Mouse (Mus musculus): ENCODE measurements around the gene Dnaaf2. TPM values are rescaled to one million over a fixed set of nuclear protein-coding genes. Genes with fewer than 3 reads are reported as not detected.

The Dnaaf2 gene
- polyA plus RNA-seq, 1 experiment from 2014 or later = 17.4 TPM

DNA sequence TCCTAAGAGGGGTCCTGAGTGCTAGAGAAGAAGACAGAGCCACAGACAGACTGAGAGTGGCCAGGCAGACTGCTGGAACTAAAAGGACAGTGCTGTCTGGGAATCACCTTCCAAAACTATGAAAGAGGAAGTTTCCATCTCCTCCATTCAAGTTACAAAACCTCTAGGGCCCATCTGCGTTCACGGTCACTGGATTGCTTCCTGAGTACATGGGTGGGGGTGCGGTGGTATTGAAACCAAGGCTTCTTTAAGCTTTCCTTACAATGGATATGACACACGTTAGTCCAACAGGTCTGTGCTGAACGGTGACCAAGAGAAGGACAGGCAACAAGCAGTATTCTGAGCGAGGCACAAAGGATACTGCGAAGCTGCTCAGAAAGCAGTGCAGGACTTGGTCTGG is 16.2 kb upstream of the Dnaaf2 start:
- Histone ChIP-seq H3K4me3 (replicated peaks) (no peak overlapping the region), H3K9me3 (no peaks in the 10 kb centered on the region), H3K4me2 (no peak overlapping the region), H3K4me1 (no peaks in the 10 kb centered on the region), H3K36me3 (replicated peaks) (peaks cover 61% of the 10 kb centered on the region), H3K27ac (no peak overlapping the region), H3K9ac (no peak overlapping the region), H3K27me3 (no peaks in the 10 kb centered on the region)
- no peak for ATAC-seq (ENCODE audit: low FRiP score)
- 94% methylated on average over 7 of the region's 7 CpGs for WGBS

DNA sequence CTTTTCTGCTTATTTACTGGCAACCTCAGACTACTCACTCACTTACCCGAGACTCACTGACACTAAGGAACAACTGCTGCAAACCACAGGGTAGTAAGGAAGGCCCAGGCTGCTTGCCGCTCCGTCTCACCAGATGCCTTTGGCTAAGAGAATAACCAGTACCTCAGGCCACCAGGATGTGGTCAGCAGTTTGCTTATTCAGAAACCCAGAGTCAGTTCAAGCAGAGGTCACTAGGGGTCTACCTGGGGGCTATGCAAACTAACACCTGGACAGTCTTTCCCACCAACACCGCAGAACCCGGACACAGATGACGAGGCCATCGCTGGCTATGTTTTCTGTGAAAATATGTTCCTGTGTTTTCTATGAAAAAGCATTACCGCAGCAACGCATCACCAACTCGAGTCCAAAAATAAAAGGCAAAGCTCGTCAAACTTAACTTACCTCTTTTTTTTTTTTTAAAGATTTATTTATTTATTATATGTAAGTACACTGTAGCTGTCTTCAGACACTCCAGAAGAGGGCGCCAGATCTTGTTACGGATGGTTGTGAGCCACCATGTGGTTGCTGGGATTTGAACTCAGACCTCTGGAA is 15.1 kb upstream of the Dnaaf2 start:
- no peak overlapping the region for H3K4me3 ChIP-seq (replicated peaks)
- H3K27me3 ChIP-seq = no peaks in the 10 kb centered on the region
- H3K27ac ChIP-seq = no peak overlapping the region
- 95% methylated on average over 13 of the region's 13 CpGs for WGBS
- ATAC-seq (ENCODE audit: low FRiP score) = no peak
- no peak overlapping the region for H3K4me2 ChIP-seq
- H3K4me1 ChIP-seq = no peaks in the 10 kb centered on the region
- no peak overlapping the region for H3K9ac ChIP-seq
- peaks cover 53% of the 10 kb centered on the region for H3K36me3 ChIP-seq (replicated peaks)
- no peaks in the 10 kb centered on the region for H3K9me3 ChIP-seq

DNA sequence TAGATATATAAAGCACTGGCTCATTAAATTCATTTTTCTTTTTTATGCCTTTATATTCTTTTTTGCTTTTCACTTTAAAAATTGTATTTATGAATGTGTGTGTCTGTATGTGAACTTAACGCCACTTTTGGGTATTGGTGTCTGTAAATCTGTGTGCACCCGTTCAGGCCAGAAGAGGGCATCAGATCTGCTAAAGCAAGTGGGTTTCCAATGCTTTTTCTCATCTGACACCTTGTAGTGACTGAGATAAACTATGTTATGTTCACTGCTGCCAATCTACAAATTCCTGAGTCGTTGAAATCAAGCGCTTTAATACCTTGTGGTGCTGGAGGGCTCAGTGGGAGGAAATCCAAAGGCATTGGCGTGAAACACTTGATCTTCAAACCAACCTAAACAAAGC is 12.8 kb upstream of the Dnaaf2 start:
- H3K36me3 ChIP-seq (replicated peaks) = peaks cover 63% of the 10 kb centered on the region
- no peak for ATAC-seq (ENCODE audit: low FRiP score)
- WGBS = 85% methylated on average over 5 of the region's 5 CpGs

DNA sequence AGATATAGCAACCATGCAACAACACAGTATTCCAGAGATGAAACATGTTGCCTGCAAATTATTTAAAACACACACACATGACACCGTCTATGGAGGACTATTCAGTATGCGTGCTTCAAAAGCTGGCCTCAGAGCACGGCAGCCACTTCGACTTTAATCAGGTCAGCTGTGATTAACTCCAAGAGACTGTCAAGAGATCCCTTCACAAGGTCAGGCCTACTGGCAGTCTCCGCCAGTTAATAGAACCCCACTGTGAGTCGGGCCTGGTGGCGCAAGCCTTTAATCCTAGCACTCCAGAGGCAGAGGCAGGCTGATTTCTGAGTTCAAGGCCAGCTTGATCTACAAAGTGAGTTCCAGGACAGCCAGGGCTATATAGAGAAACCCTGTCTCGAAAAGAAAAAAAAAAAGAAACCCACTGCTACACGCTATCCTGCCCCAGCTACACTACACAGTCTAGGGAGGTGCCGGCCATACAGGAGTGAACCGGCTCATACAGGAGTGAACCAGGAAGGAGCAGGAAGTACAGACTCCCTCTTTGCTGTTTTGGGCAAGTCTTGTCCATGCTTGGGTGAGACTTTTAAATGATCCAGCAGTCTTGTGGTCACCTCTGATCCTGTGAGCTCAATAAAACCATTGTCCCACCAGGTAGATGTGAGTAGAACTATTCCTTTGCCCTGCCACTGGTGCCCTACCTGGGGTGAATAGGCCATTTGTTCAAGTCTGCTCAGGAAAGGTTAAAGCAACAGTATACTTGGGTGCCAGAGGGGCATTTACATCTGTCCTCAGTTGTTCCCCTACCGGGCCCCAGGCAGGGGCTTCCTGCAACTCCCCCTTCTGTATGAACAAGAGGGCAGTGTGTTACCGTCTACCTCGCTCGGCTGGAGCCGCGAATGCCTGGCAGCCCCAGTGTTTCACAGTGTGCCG is 12.1 kb upstream of the Dnaaf2 start:
- no peak overlapping the region for H3K9ac ChIP-seq
- no peaks in the 10 kb centered on the region for H3K4me1 ChIP-seq
- WGBS = 90% methylated on average over 18 of the region's 18 CpGs
- H3K4me2 ChIP-seq = no peak overlapping the region
- ATAC-seq (ENCODE audit: low FRiP score) = no peak
- peaks cover 58% of the 10 kb centered on the region for H3K36me3 ChIP-seq (replicated peaks)
- H3K4me3 ChIP-seq (replicated peaks) = no peak overlapping the region
- no peaks in the 10 kb centered on the region for H3K9me3 ChIP-seq
- H3K27ac ChIP-seq = no peak overlapping the region
- no peaks in the 10 kb centered on the region for H3K27me3 ChIP-seq

More for the DNA sequence above, 12.8 kb upstream of the Dnaaf2 start:
- no peak overlapping the region for H3K9ac ChIP-seq
- no peak overlapping the region for H3K4me3 ChIP-seq (replicated peaks)
- no peaks in the 10 kb centered on the region for H3K4me1 ChIP-seq
- H3K27me3 ChIP-seq = no peaks in the 10 kb centered on the region
- no peak overlapping the region for H3K4me2 ChIP-seq
- H3K9me3 ChIP-seq = no peaks in the 10 kb centered on the region
- no peak overlapping the region for H3K27ac ChIP-seq

DNA sequence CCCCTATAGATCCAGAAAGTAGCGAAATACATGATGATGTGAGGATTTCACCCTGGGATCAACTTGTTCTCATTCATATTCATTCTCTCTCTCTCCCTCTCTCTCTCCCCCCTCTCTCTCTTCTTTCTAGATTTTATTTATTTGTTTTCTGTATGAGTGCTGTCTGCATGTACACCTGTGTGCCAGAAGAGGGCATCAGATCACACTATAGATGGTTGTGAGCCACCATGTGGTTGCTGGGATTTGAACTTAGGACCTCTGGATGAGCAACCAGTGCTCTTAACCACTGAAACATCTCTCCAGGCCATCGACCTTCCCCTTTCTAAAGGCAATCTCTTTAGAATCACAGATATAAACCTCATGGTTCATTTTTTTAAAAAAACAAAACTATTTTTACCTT is 10.3 kb upstream of the Dnaaf2 start:
- Histone ChIP-seq H3K27ac (no peak overlapping the region), H3K9me3 (no peaks in the 10 kb centered on the region), H3K4me3 (replicated peaks) (no peak overlapping the region), H3K4me1 (no peaks in the 10 kb centered on the region), H3K9ac (no peak overlapping the region), H3K4me2 (no peak overlapping the region), H3K36me3 (replicated peaks) (peaks cover 44% of the 10 kb centered on the region), H3K27me3 (no peaks in the 10 kb centered on the region)
- no peak for ATAC-seq (ENCODE audit: low FRiP score)
- 95% methylated on average over 2 of the region's 2 CpGs for WGBS

DNA sequence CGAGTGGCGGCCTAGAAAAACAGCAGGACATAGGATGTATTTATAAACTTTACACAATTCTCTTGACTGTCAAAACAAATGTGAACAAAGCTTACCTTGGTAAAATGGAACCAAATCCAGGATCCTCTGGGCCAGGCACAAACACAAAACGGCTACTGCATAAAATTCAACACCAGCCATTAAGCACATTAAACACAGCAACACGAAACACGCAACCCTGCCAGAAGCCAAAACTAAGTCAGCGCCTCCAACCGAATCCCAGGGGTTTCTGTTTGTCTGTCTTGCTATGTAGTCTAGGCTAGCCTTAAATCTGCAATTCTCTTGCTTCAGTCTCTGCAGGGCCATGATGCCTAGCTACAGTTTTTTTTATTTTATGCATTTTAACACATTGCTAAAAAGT is 9.7 kb upstream of the Dnaaf2 start:
- no peak overlapping the region for H3K4me3 ChIP-seq (replicated peaks)
- WGBS = 93% methylated on average over 7 of the region's 7 CpGs

DNA sequence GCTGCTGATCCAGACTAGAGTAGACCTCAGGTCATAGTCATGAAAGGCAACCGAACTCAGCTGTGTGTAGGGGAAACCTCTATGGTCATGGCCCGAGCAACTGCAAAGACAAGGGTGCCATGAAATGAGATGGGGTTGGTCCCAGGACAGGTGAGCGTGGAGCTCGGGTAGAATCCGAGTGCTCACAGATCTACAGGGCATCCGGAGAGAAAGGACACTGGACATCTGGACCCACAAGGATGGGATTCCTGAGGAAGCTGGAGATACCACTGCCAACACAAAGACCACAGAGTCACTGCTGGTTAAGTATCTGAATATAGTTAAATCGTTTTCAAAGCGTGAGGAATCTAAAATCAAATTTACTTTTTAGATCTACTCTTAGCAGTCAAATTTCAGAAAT is 9.2 kb upstream of the Dnaaf2 start:
- Histone ChIP-seq H3K27me3 (no peaks in the 10 kb centered on the region), H3K9me3 (no peaks in the 10 kb centered on the region), H3K27ac (no peak overlapping the region), H3K4me1 (no peaks in the 10 kb centered on the region), H3K9ac (no peak overlapping the region), H3K4me2 (no peak overlapping the region), H3K4me3 (replicated peaks) (no peak overlapping the region), H3K36me3 (replicated peaks) (peaks cover 41% of the 10 kb centered on the region)
- WGBS = 94% methylated on average over 8 of the region's 8 CpGs
- no peak for ATAC-seq (ENCODE audit: low FRiP score)

More for the DNA sequence above, 9.7 kb upstream of the Dnaaf2 start:
- no peak overlapping the region for H3K4me2 ChIP-seq
- no peak overlapping the region for H3K27ac ChIP-seq
- no peaks in the 10 kb centered on the region for H3K9me3 ChIP-seq
- no peak for ATAC-seq (ENCODE audit: low FRiP score)
- H3K36me3 ChIP-seq (replicated peaks) = peaks cover 40% of the 10 kb centered on the region
- H3K9ac ChIP-seq = no peak overlapping the region
- H3K4me1 ChIP-seq = no peaks in the 10 kb centered on the region
- no peaks in the 10 kb centered on the region for H3K27me3 ChIP-seq

DNA sequence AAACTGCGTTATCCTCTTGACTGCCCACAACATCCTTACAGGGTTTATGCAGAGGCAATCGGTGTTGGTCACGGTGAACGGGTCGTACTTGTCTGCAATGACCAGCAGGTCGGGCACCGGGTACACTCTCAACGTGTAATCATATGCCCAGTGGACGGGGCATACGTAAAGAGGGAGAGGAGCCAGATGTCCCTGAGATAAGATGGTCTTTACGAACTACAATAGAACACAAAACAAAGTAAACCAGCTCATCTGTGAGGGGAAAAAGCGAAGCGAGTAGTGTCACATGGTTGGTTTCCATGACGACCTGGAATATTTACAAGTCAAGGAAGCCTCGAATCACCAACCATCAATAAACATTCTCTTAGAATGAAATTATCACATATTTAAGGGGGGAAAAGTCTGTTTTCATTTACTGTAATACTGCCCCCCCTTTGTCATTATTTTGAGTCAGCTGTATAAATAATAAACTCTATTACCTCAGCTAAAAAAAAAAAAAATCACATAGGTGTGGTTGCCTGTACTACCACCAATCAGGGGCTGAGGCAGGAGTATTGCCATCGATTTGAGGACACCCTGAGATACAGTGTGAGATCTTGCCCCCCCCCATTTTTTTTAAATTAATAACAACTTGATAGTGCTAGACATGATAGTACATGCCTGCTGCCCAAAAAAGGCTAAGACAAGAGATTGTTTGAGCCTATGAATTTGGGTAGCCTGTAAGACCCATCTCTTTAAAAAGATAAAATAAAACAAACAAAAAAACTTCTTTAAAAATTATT is 6.0 kb upstream of the Dnaaf2 start, which contains the start of gene Gm49384:
Gene Gm49384, minus strand, starts transcription at position 216 of the 782 bp plus-strand sequence.
- 81% methylated on average over 16 of the region's 16 CpGs for WGBS
- Histone ChIP-seq H3K27me3 (no peaks in the 10 kb centered on the region), H3K9me3 (no peaks in the 10 kb centered on the region), H3K27ac (no peak within 1 kb of the TSS), H3K4me2 (no peak within 1 kb of the TSS), H3K4me1 (no peaks in the 10 kb centered on the region), H3K4me3 (replicated peaks) (no peak within 1 kb of the TSS), H3K9ac (no peak within 1 kb of the TSS), H3K36me3 (replicated peaks) (peaks cover 42% of the 10 kb centered on the region)
- peak; percentile 60; the same call in 1 of the 2 replicates for ATAC-seq (ENCODE audit: low FRiP score)

DNA sequence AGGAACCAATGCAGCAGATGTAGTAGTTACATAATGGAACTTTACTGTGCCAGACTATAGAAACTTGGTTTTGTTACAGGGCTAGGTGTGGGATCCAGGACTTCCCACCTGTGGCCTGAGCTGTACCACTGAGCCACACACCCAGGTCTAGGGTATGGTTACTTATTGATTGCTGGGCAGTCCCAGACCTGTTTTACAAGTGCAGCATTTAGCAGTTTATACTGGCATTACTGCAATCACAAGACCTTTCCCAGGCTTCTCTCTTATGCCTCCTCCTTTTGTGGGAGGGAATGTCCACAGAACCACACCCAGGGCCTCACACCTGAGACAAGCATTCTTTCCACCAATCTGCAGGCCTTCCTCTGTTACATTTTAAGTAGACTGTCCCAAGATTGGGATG is 756 bp upstream of the Dnaaf2 start:
- H3K36me3 ChIP-seq (replicated peaks) = peaks cover 27% of the 10 kb centered on the region
- H3K27ac ChIP-seq = no peak overlapping the region
- no peaks in the 10 kb centered on the region for H3K9me3 ChIP-seq
- no peak overlapping the region for H3K9ac ChIP-seq
- no peak for ATAC-seq (ENCODE audit: low FRiP score)
- no peak overlapping the region; the same call in 1 of the 2 replicates for H3K4me2 ChIP-seq
- no peaks in the 10 kb centered on the region for H3K27me3 ChIP-seq
- H3K4me1 ChIP-seq = peaks cover 21% of the 10 kb centered on the region
- H3K4me3 ChIP-seq (replicated peaks) = no peak overlapping the region

DNA sequence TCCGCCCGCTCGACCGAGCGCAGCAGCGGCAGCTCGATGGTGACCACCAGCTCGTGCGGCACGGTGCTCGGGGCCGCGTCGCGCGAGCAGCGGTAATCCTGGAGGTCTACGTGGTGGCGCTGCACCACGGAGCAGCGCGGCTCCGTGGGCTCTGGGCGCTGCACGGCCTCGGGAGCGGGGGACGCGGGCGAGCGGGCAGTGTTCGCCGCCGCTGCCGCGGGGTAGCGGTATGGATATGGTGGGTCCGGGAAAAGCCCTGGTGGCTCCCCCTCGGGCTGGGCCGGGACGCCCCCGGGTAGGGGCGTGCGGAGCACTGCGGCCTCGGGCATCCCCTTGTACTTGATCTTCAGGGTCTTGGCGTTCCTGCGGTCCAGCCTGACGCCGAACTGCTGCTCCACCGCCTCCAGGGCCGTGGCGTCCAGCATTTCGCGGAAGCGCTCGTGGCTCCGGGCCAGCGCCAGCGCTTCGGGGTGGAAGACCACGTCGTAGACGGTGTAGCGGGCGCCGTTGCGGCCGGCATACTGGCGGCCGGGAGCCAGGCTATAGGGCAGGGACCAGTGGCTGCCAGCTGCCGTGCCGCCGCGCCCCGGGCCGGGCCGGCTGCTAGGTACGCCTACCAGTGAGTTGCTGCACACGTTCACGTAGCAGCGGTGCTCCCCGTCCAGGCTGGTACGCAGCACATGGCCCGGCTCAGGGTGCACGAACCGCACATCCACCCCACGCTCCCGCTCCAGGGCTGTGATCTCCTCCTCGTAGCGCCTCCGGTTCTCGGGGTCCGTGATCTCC is 658 bp downstream of the Dnaaf2 start:
- peak overlapping the region; percentile 88 for H3K9ac ChIP-seq
- no peaks in the 10 kb centered on the region for H3K9me3 ChIP-seq
- H3K27me3 ChIP-seq = no peaks in the 10 kb centered on the region
- peak; percentile 78 for ATAC-seq (ENCODE audit: low FRiP score)
- WGBS = under 1% methylated on average over 94 of the region's 94 CpGs
- peak overlapping the region; percentile 93 for H3K4me3 ChIP-seq (replicated peaks)
- H3K4me1 ChIP-seq = peaks cover 21% of the 10 kb centered on the region
- peak overlapping the region; percentile 98 for H3K4me2 ChIP-seq
- H3K27ac ChIP-seq = peak overlapping the region; percentile 84
- H3K36me3 ChIP-seq (replicated peaks) = peaks cover 25% of the 10 kb centered on the region

DNA sequence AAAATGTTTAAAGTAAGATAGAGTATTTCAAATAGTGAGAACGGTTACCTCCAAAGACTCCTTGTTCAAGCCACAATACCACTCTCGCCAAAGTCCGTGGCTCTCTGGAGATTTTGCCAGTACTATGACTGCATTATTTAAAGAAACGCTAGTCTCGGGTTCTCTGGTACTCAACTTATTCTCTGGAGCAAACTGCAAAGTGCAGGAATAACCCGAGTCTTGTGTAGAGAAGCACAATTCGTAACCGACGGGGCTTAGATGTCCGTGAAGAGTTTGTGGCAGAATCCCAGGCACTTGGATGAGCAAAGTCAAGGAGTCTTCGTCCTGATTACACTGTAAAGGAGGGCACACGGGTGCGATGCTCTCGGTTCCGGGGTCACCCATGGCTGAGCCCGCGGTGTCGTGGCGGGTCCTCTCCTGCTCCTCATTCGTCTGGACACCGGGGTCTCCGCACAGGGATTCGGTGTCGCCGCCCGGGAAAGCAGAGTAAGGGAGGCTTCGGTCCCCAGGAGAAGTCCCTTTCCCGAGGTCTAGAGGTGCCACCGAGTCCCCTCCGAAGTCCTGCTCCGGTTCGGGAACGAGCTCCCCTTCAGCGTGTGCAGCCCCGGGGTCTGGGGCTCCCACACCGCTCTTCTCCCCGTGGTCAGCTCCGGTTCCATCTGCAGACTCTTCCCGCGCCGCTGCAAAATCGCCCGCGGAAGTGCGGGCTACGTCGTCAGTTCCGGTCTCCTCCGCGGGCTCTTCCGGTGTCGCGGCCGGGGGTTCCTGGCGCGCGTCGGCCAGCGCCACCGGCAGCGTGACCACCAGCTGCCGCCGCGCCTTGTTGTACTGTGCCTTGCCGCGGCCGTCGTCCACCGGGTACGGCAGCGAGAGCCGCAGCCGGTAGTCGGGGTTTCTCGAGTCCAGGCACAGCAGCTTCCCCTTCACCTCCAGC is 1.5 kb downstream of the Dnaaf2 start, which contains the start of gene Gm49383:
Gene Gm49383, minus strand, starts transcription at position 661 of the 934 bp plus-strand sequence.
- H3K9ac ChIP-seq = peak within 1 kb of the TSS; percentile 88
- WGBS = under 1% methylated on average over 75 of the region's 75 CpGs
- no peaks in the 10 kb centered on the region for H3K9me3 ChIP-seq
- H3K36me3 ChIP-seq (replicated peaks) = peaks cover 23% of the 10 kb centered on the region
- peak within 1 kb of the TSS; percentile 84 for H3K27ac ChIP-seq
- H3K4me1 ChIP-seq = peaks cover 21% of the 10 kb centered on the region
- H3K27me3 ChIP-seq = no peaks in the 10 kb centered on the region
- peak within 1 kb of the TSS; percentile 93 for H3K4me3 ChIP-seq (replicated peaks)
- ATAC-seq (ENCODE audit: low FRiP score) = peak; percentile 85
- H3K4me2 ChIP-seq = peak within 1 kb of the TSS; percentile 98
